Mouse (Mus musculus) liver, embryonic 11.5 days (tissue): ENCODE measurements around the gene Pcbp3. TPM values are rescaled to one million over a fixed set of nuclear protein-coding genes. Genes with fewer than 3 reads are reported as not detected.
A peak's percentile ranks its signal among the peaks of the same experiment; 100 is the strongest.
"Not testable (repeated sequence)": the region's sequence is repeated elsewhere in the genome, so short reads cannot be mapped to it uniquely, and the experiment has no call there.

Source experiments
- ATAC-seq: fragments of 200-750 bp; cut with Nextera tagmentation; replicated peaks from 2 replicates; pipeline ENCODE4 v1.8.0; 2017; ENCODE audit warnings: moderate number of reproducible peaks, mild to moderate bottlenecking, moderate TSS enrichment, moderate library complexity; ENCODE audit not compliant: low FRiP score
- DNase-seq: peaks from one replicate; pipeline ENCODE4 v3.0.0-alpha.2; 2017; ENCODE audit warnings: low spot score
- H3K27ac ChIP-seq: fragments of 300-500 bp; sonication (generic); 2 replicates; pipeline ENCODE4 v1.5.1; 2014; ENCODE audit warnings: mild to moderate bottlenecking, low read depth, low read length, control low read depth
- H3K27me3 ChIP-seq: fragments of 300-500 bp; sonication (generic); replicated peaks from 2 replicates; pipeline ENCODE4 v1.6.1; 2014; ENCODE audit warnings: low read length, mixed read lengths; ENCODE audit not compliant: control insufficient read depth, insufficient read depth
- H3K36me3 ChIP-seq: fragments of 300-500 bp; sonication (generic); 2 replicates; pipeline ENCODE4 v1.6.1; 2014; ENCODE audit warnings: mild to moderate bottlenecking, low read length, moderate library complexity, mixed read lengths; ENCODE audit not compliant: control insufficient read depth, insufficient read depth
- H3K4me1 ChIP-seq: fragments of 300-500 bp; sonication (generic); replicated peaks from 2 replicates; pipeline ENCODE4 v1.6.1; 2014; ENCODE audit warnings: low read length, mixed read lengths; ENCODE audit not compliant: control insufficient read depth, insufficient read depth
- H3K4me2 ChIP-seq: fragments of 300-500 bp; sonication (generic); 2 replicates; pipeline ENCODE4 v1.6.1; 2014; ENCODE audit warnings: mild to moderate bottlenecking, control low read depth, moderate library complexity
- H3K4me3 ChIP-seq: fragments of 300-500 bp; sonication (generic); 2 replicates; pipeline ENCODE4 v1.5.1; 2014; ENCODE audit warnings: low read depth, low read length, control low read depth
- H3K9ac ChIP-seq: fragments of 300-500 bp; sonication (generic); 2 replicates; pipeline ENCODE4 v1.6.1; 2014; ENCODE audit warnings: low read depth, low read length, control low read depth
- H3K9me3 ChIP-seq: fragments of 300-500 bp; sonication (generic); 2 replicates; pipeline ENCODE4 v1.6.1; 2016; ENCODE audit warnings: low read length, inconsistent platforms, mixed read lengths; ENCODE audit not compliant: control insufficient read depth
- WGBS: fragments of 180-500 bp; shearing (Covaris S2); extraction: QIAGEN DNeasy Blood & Tissue Kit; methylation state at CpG from one replicate; pipeline ENCODE4 v1.1.7; 2014; 5-methylcytosine and 5-hydroxymethylcytosine counted together
- polyA plus RNA-seq: library from polyadenylated mRNA; unstranded; fragments of >200 nt; fragmentation: Nextera tagmentation; extraction: Ambion mirVana; gene quantifications from 2 replicates; pipeline ENCODE4 v1.2.1, GENCODE M21; 2014

Gene Pcbp3
- polyA plus RNA-seq, 1 experiment from 2014 or later: 9.6 TPM

- H3K9ac ChIP-seq: no peak overlapping the region
- H3K36me3 ChIP-seq: no peaks in the 10 kb centered on the region
- no peaks in the 10 kb centered on the region for H3K9me3 ChIP-seq
- no peak overlapping the region for H3K4me3 ChIP-seq
- H3K27ac ChIP-seq: no peak overlapping the region
- no peak overlapping the region for H3K4me2 ChIP-seq
- DNase-seq: no peak
- H3K4me1 ChIP-seq: no peaks in the 10 kb centered on the region
- 32% methylated on average over 2 of the region's 2 CpGs for WGBS
- no peaks in the 10 kb centered on the region for H3K27me3 ChIP-seq
- no peak for ATAC-seq
Measured at GRCm38 (mm10) chr10:76978042-76978441, 16.4 kb upstream of the Pcbp3 start.

- H3K4me2 ChIP-seq: no peak overlapping the region
- H3K4me1 ChIP-seq: no peaks in the 10 kb centered on the region
- WGBS: 57% methylated on average over 4 of the region's 4 CpGs
- H3K9ac ChIP-seq: no peak overlapping the region
- no peak overlapping the region for H3K4me3 ChIP-seq
- ATAC-seq (no peak), DNase-seq (no peak)
- no peaks in the 10 kb centered on the region for H3K27me3 ChIP-seq
- no peaks in the 10 kb centered on the region for H3K9me3 ChIP-seq
- H3K36me3 ChIP-seq: no peaks in the 10 kb centered on the region
- H3K27ac ChIP-seq: no peak overlapping the region
Measured at GRCm38 (mm10) chr10:76976699-76977098, 15.0 kb upstream of the Pcbp3 start.

DNA sequence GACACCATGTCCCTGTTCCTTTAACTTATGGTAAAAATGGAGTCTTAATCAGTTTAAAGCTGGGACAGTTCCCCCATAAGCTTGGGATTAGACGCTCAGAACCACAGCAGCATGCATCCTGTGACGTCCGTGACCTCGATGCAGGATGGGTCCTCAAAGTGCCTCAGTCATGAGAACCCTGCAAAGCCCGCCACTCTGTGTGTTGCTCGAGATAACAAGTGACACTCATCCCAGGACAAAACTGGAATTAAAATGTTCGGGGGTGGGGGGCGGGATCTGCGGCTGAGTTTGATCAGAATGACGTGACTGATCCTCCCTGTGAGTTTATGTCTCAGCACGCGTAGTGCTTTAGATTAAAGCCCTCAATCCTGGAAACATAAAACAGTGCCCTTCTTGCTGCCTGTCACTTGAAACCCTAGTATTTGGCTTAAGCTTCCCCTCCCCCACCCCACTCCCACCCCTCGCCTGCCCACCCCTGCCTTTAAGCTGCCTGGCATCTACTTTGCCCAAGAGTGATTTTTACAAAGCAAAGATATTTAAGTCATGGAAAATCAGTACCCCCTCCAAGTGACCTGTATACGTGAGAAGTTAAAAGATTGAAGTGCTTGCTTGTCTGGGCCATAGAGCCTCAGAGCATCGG is 12.2 kb upstream of the Pcbp3 start:
- ATAC-seq (no peak), DNase-seq (no peak)
- H3K9ac ChIP-seq: no peak overlapping the region
- 41% methylated on average over 15 of the region's 15 CpGs for WGBS
- no peaks in the 10 kb centered on the region for H3K27me3 ChIP-seq
- H3K36me3 ChIP-seq: no peaks in the 10 kb centered on the region
- no peak overlapping the region for H3K27ac ChIP-seq
- no peak overlapping the region for H3K4me2 ChIP-seq
- H3K4me1 ChIP-seq: no peaks in the 10 kb centered on the region
- H3K4me3 ChIP-seq: no peak overlapping the region
- no peaks in the 10 kb centered on the region for H3K9me3 ChIP-seq

GRCm38 (mm10) chr10:76972318-76972717 is 10.6 kb upstream of the Pcbp3 start:
- ATAC-seq, H3K9me3 ChIP-seq, DNase-seq, H3K4me2 ChIP-seq, H3K9ac ChIP-seq, H3K4me1 ChIP-seq, H3K4me3 ChIP-seq, H3K36me3 ChIP-seq, H3K27ac ChIP-seq, H3K27me3 ChIP-seq: not testable (repeated sequence)
- 68% methylated on average over 6 of the region's 6 CpGs for WGBS

DNA sequence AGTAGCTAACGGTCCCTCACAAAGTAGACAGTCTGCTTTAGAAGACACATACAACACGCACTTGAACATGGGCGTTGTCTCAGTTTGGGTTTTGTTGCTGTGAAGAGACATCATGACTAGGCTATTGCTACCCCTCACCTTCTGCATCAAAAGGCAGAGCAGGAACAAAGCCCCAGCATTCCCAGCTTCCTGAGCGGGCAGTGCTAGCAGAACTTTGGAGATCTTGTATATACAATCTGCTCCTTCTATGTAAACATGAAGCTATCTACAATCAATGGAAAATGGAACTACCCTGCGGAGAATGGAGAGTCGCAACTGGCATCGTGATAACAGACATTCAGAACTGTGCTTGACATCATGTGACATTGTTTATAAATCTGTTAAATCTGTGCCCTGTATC is 9.3 kb upstream of the Pcbp3 start:
- H3K4me2 ChIP-seq: no peak overlapping the region
- no peaks in the 10 kb centered on the region for H3K9me3 ChIP-seq
- no peaks in the 10 kb centered on the region for H3K36me3 ChIP-seq
- H3K4me1 ChIP-seq: no peaks in the 10 kb centered on the region
- H3K27me3 ChIP-seq: no peaks in the 10 kb centered on the region
- DNase-seq (no peak), ATAC-seq (no peak)
- no peak overlapping the region for H3K27ac ChIP-seq
- H3K9ac ChIP-seq: no peak overlapping the region
- WGBS: 69% methylated on average over 7 of the region's 7 CpGs
- no peak overlapping the region for H3K4me3 ChIP-seq

DNA sequence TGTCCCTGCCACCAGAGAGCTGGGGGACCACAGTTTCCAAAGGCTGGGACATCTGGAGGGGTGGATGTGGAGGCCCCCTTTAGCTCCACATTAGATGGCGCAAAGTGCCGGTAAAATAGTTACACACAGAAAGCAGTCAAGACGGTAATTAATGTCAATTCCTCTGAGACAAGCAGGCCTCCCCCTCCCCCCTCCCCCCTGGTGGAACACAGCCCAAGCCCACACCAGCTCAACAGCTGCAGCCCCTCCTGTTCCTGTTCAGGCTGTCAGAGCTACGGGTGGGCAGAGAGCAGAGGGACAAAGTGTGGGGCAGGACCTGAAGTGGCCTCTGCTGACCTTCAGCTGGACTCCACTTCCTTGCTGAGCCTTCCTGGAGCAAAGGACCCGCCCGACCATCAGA is 2.7 kb upstream of the Pcbp3 start:
- no peak for ATAC-seq
- no peaks in the 10 kb centered on the region for H3K9me3 ChIP-seq
- no peak overlapping the region for H3K4me2 ChIP-seq
- no peak overlapping the region for H3K4me3 ChIP-seq
- no peak for DNase-seq
- peaks cover 4% of the 10 kb centered on the region; the same call in 1 of the 2 replicates for H3K27me3 ChIP-seq
- no peak overlapping the region for H3K9ac ChIP-seq
- peaks cover 6% of the 10 kb centered on the region for H3K4me1 ChIP-seq
- no peaks in the 10 kb centered on the region for H3K36me3 ChIP-seq
- WGBS: 42% methylated on average over 6 of the region's 6 CpGs
- H3K27ac ChIP-seq: no peak overlapping the region; the same call in 1 of the 2 replicates

DNA sequence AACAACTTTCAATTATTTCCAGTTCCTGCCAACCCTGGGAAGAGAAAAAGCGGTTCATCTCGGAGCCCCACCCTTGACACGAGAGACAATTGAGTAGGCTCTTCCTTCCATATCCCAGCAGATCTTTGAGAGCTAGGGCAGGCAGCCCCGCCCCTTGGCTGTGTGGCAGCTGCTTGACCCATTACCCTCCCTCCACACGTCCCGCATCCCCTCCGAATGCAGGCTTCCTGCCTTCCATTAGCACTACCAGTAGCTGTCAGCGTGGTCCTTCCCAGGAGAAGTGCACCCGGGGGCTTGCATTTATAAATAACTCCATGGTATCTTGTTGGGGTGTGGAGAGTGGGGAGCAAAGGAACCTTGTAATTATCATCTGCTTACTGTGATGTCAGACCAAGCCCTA is 2.3 kb upstream of the Pcbp3 start:
- H3K27me3 ChIP-seq: peaks cover 4% of the 10 kb centered on the region; the same call in 1 of the 2 replicates
- WGBS: 29% methylated on average over 9 of the region's 9 CpGs
- no peak overlapping the region for H3K4me3 ChIP-seq
- H3K9ac ChIP-seq: no peak overlapping the region
- no peak overlapping the region for H3K27ac ChIP-seq
- no peaks in the 10 kb centered on the region for H3K36me3 ChIP-seq
- no peak for DNase-seq
- H3K4me2 ChIP-seq: peak overlapping the region; percentile 17; the same call in 1 of the 2 replicates
- H3K4me1 ChIP-seq: peaks cover 6% of the 10 kb centered on the region
- no peak for ATAC-seq
- H3K9me3 ChIP-seq: no peaks in the 10 kb centered on the region

DNA sequence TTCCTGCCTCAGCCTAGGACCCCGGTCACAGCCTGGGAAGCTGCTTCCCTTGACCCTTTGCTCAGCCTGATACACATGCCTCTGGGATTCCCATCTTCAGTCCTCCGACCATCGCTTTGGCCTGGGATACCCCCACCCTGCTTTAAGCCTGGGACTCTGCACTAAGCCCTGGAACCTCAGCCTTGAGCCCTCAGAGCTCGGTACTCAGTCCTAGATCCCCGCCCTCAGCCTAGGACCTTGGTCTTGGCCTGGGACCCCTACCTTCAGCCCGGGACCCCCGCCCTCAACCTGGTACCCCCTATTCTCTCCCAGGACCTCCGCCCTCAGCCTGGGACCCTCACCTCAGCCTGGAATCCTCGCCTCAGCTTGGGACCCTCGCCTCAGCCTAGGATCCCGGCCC is 531 bp downstream of the Pcbp3 start:
- Histone ChIP-seq H3K4me3 (peak overlapping the region; percentile 58), H3K4me2 (peak overlapping the region; percentile 92), H3K9ac (peak overlapping the region; percentile 71), H3K4me1 (peaks cover 6% of the 10 kb centered on the region), H3K9me3 (no peaks in the 10 kb centered on the region), H3K27ac (no peak overlapping the region), H3K27me3 (peaks cover 4% of the 10 kb centered on the region; the same call in 1 of the 2 replicates), H3K36me3 (no peaks in the 10 kb centered on the region)
- no peak for ATAC-seq
- 21% methylated on average over 11 of the region's 11 CpGs for WGBS
- DNase-seq: no peak

GRCm38 (mm10) chr10:76958201-76958600 is 3.5 kb downstream of the Pcbp3 start:
- Histone ChIP-seq H3K9me3 (no peaks in the 10 kb centered on the region), H3K4me3 (no peak overlapping the region), H3K4me1 (peaks cover 3% of the 10 kb centered on the region), H3K4me2 (no peak overlapping the region), H3K27ac (no peak overlapping the region), H3K27me3 (peaks cover 4% of the 10 kb centered on the region; the same call in 1 of the 2 replicates), H3K9ac (no peak overlapping the region), H3K36me3 (no peaks in the 10 kb centered on the region)
- ATAC-seq (no peak), DNase-seq (no peak)
- WGBS: 44% methylated on average over 3 of the region's 3 CpGs
